In the genomic region with DNA sequence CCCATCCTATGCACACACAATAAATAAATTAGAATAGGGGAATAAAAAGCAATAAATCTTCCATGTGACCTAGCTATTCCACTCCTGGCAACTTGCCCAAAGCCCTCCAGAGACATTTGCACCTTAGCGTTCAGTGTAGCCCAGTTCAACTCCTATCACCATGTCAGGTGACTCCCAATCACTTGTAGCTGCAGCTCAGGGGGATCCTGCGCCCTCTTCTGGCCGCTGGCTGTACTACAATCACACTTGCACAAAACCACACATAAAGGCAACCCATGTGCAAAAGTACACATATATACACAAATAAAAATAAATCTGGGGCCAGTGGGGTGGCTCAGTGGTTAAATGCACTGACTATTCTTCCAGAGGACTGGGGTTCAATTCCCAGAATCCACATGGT, we compare ENCODE assay signal across 7 mouse cellular contexts. TPM values are rescaled to one million over a fixed set of nuclear protein-coding genes. Genes with fewer than 3 reads are reported as not detected.
A peak's percentile ranks its signal among the peaks of the same experiment; 100 is the strongest.
DNase-seq lines count a peak whose midpoint lies in the region; ATAC-seq and TF ChIP-seq lines count a peak whose summit lies in the region.

No protein-coding gene starts in this region.

- DNase-seq in kidney, postnatal 10 days = peak; percentile 63
- DNase-seq in ES-E14 (ENCODE audit: low read depth, low spot score) = no peak
- DNase-seq in left cerebral cortex, postnatal 10 days (ENCODE audit: extremely low spot score in 1 of 2, low spot score in 2 of 2) = no peak

- in situ Hi-C loops in ES-E14 (cut with MboI; ENCODE audit: low sequenced_read_pairs in 2 of 2, unreplicated experiment in 2 of 2) = loop anchor here in 1 of 2 experiments (5.0 kb wide), 1 partner anchor 184 kb away; no protein-coding TSS in a partner anchor

- intact Hi-C loops in left cerebral cortex, postnatal 10 days (cut with DNase I) = no loop called here

- no peak overlapping the region for H3K4me2 ChIP-seq in kidney, embryonic 16.5 days (replicated peaks; ENCODE audit: low read depth, low read length)

- no peaks in the 10 kb centered on the region for H3K9me3 ChIP-seq in kidney, embryonic 16.5 days (ENCODE audit: low read length)
- H3K9me3 ChIP-seq in ES-E14 (ENCODE audit: control insufficient read depth, insufficient read depth, low read depth, low read length) = no peaks in the 10 kb centered on the region

- H3K36me3 ChIP-seq in kidney, embryonic 16.5 days (ENCODE audit: insufficient read depth, low read length) = peaks cover 38% of the 10 kb centered on the region
- H3K36me3 ChIP-seq in ES-E14 (ENCODE audit: control insufficient read depth, insufficient read depth, low read length, poor library complexity, severe bottlenecking) = peaks cover 66% of the 10 kb centered on the region

- no peaks in the 10 kb centered on the region for H3K4me1 ChIP-seq in kidney, embryonic 16.5 days (ENCODE audit: insufficient read depth, low read length)
- H3K4me1 ChIP-seq in ES-E14 (ENCODE audit: control insufficient read depth in 2 of 2, insufficient read depth in 2 of 2, low read length in 2 of 2, poor library complexity in 1 of 2) = peaks cover 0 to 5% of the 10 kb centered on the region in 2 experiments; a peak in 1 of 4 replicates

- WGBS in kidney, embryonic 16.5 days = 17% methylated on average over 3 of the region's 3 CpGs

- no peak overlapping the region for H3K9ac ChIP-seq in kidney, embryonic 16.5 days (replicated peaks; ENCODE audit: low read length)
- no peak overlapping the region for H3K9ac ChIP-seq in ES-E14 (ENCODE audit: insufficient read depth, low read depth, low read length, poor library complexity, severe bottlenecking)

- H3K27ac ChIP-seq in kidney, embryonic 16.5 days (ENCODE audit: low read length) = no peak overlapping the region
- no peak overlapping the region for H3K27ac ChIP-seq in ES-E14 (ENCODE audit: insufficient read depth, low read depth, low read length, poor library complexity, severe bottlenecking)

- no peaks in the 10 kb centered on the region for H3K27me3 ChIP-seq in kidney, embryonic 16.5 days (ENCODE audit: insufficient read depth, low read length)

- no peak for ATAC-seq in kidney, embryonic 16.5 days (ENCODE audit: low FRiP score, low TSS enrichment)
- peak; percentile 62; the same call in 1 of the 2 replicates for ATAC-seq in common myeloid progenitor, adult 5-6 weeks (replicated peaks; ENCODE audit: low read depth, poor library complexity, severe bottlenecking)
- ATAC-seq in megakaryocyte, adult 5-6 weeks (ENCODE audit: poor library complexity, severe bottlenecking) = peak; percentile 49; the same call in 1 of the 2 replicates
- no peak for ATAC-seq in inflammation-experienced regulatory T-cells, adult 6 months

- H3K4me3 ChIP-seq in kidney, embryonic 16.5 days (ENCODE audit: low read length) = no peak overlapping the region
- H3K4me3 ChIP-seq in ES-E14 (ENCODE audit: insufficient read depth in 1 of 2, low read depth in 1 of 2, low read length in 2 of 2, poor library complexity in 1 of 2, severe bottlenecking in 1 of 2) = no peak overlapping the region

TF ChIP-seq in ES-E14, 5 proteins besides CTCF, POLR2A, EP300 and RAD21:
- TF ChIP-seq ZC3H11A (IDR thresholded peaks at IDR 0.05; ENCODE audit: borderline replicate concordance, low read depth, low read length) (peak; percentile 53; the same call in 1 of the 2 replicates), ZNF384 (IDR thresholded peaks at IDR 0.05; ENCODE audit: low read depth, low read length) (no peak)

RNA-seq across cellular contexts. Expression of gene Fblim1, which starts 14.3 kb away (rescaled TPM):
- 76.4 and 85.2 TPM in 2 replicates for polyA plus RNA-seq in kidney, embryonic 16.5 days (2015; fragmentation: Nextera tagmentation; extraction: Ambion mirVana)
- total RNA-seq in ES-E14 (2012; rRNA removed) = 71.3 and 112 TPM in 2 replicates
- not detected in 2 replicates for total RNA-seq in common myeloid progenitor, adult 5-6 weeks (2017)
- not detected in 2 replicates for total RNA-seq in megakaryocyte, adult 5-6 weeks (2015)
- not detected in 2 replicates for total RNA-seq in megakaryocyte, adult 5-6 weeks (2017)
- under 1 TPM in 1 of 3 experiments, not detected in 2; 0.43 TPM for polyA plus RNA-seq in inflammation-experienced regulatory T-cells, adult 6 months (2017; shearing (Covaris generic))
- total RNA-seq in left cerebral cortex, postnatal 10 days (2021) = 1 to 10 TPM; 4.4 to 6.0 TPM

RNA-seq across cellular contexts. Expression of gene Tmem82, which starts 26.9 kb away (rescaled TPM):
- polyA plus RNA-seq in kidney, embryonic 16.5 days (2015; fragmentation: Nextera tagmentation; extraction: Ambion mirVana) = 4.3 and 5.4 TPM in 2 replicates
- total RNA-seq in ES-E14 (2012; rRNA removed) = 3.9 and 10.1 TPM in 2 replicates
- total RNA-seq in common myeloid progenitor, adult 5-6 weeks (2017) = 0.29 and 0.32 TPM in 2 replicates
- total RNA-seq in megakaryocyte, adult 5-6 weeks (2015) = 0.16 TPM in 1 of 2 replicates, not detected in the other
- total RNA-seq in megakaryocyte, adult 5-6 weeks (2017) = 0.26 TPM in 1 of 2 replicates, not detected in the other
- polyA plus RNA-seq in inflammation-experienced regulatory T-cells, adult 6 months (2017; shearing (Covaris generic)) = under 1 TPM in 1 of 3 experiments, not detected in 2; 0.78 TPM
- total RNA-seq in left cerebral cortex, postnatal 10 days (2021) = under 1 TPM; 0.28 to 0.79 TPM

RNA-seq across cellular contexts. Expression of gene Slc25a34, which starts 32.1 kb away (rescaled TPM):
- polyA plus RNA-seq in kidney, embryonic 16.5 days (2015; fragmentation: Nextera tagmentation; extraction: Ambion mirVana) = 0.54 and 0.69 TPM in 2 replicates
- 0.76 and 0.79 TPM in 2 replicates for total RNA-seq in ES-E14 (2012; rRNA removed)
- 0.09 TPM in 1 of 2 replicates, not detected in the other for total RNA-seq in common myeloid progenitor, adult 5-6 weeks (2017)
- not detected in 2 replicates for total RNA-seq in megakaryocyte, adult 5-6 weeks (2015)
- total RNA-seq in megakaryocyte, adult 5-6 weeks (2017) = not detected in 2 replicates
- under 1 TPM in 1 of 3 experiments, not detected in 2; 0.13 TPM for polyA plus RNA-seq in inflammation-experienced regulatory T-cells, adult 6 months (2017; shearing (Covaris generic))
- 1 to 10 TPM; 2.3 to 4.1 TPM for total RNA-seq in left cerebral cortex, postnatal 10 days (2021)

RNA-seq across cellular contexts. Expression of gene Spen, which starts 53.1 kb away (rescaled TPM):
- polyA plus RNA-seq in kidney, embryonic 16.5 days (2015; fragmentation: Nextera tagmentation; extraction: Ambion mirVana) = 9.3 and 10.5 TPM in 2 replicates
- 51.5 and 58.6 TPM in 2 replicates for total RNA-seq in ES-E14 (2012; rRNA removed)
- 32.7 and 43.0 TPM in 2 replicates for total RNA-seq in common myeloid progenitor, adult 5-6 weeks (2017)
- total RNA-seq in megakaryocyte, adult 5-6 weeks (2015) = 30.4 and 34.2 TPM in 2 replicates
- 28.7 and 39.3 TPM in 2 replicates for total RNA-seq in megakaryocyte, adult 5-6 weeks (2017)
- 10 to 100 TPM in 2 of 3 experiments, 1 to 10 TPM in 1; 8.6 to 17.1 (median 14.3) TPM for polyA plus RNA-seq in inflammation-experienced regulatory T-cells, adult 6 months (2017; shearing (Covaris generic))
- 10 to 100 TPM; 56.8 to 59.9 TPM for total RNA-seq in left cerebral cortex, postnatal 10 days (2021)

Comparison
In these comparisons a context has a peak if more than half of its experiments do, and no peak if none do; other contexts are left out.
1. ATAC-seq: peak in common myeloid progenitor, adult 5-6 weeks (single experiment) and megakaryocyte, adult 5-6 weeks (single experiment); none in kidney, embryonic 16.5 days (single experiment) and inflammation-experienced regulatory T-cells, adult 6 months (single experiment).
2. RNA of gene Fblim1, which starts 14.3 kb away (total RNA-seq): 71.3 to 112 TPM in ES-E14; 4.4 to 6.0 TPM in left cerebral cortex, postnatal 10 days, not detected in common myeloid progenitor, adult 5-6 weeks and not detected in megakaryocyte, adult 5-6 weeks; every median in the first group is over 10 times any median in the second.